Mouse (Mus musculus): Measurements from ENCODE around the gene Ms4a15. TPM values are rescaled to one million over a fixed set of nuclear protein-coding genes. Genes with fewer than 3 reads are reported as not detected.
A peak's percentile ranks its signal among the peaks of the same experiment; 100 is the strongest.

Gene Ms4a15
- total RNA-seq (2021): not detected
- long read RNA-seq, experiment 1: 0 reads
- long read RNA-seq, experiment 2: 0 reads

GRCm38 (mm10) chr19:10993150-10993549 is at the start of gene Ms4a15:
Ms4a15 (minus strand) TSS chr19:10993250.
- no peak for DNase-seq

- DNase-seq: no peak
These were observed 44.5 kb upstream of the Ms4a15 start for GRCm38 (mm10) chr19:11037570-11037969.

GRCm38 (mm10) chr19:11022382-11022781 is 29.3 kb upstream of the Ms4a15 start:
- DNase-seq: no peak

- DNase-seq: no peak
These were observed 24.8 kb upstream of the Ms4a15 start, which contains the start of gene Ms4a18 for GRCm38 (mm10) chr19:11017891-11018290. Ms4a18 (minus strand) TSS chr19:11018031.

GRCm38 (mm10) chr19:11017251-11017650 is 24.2 kb upstream of the Ms4a15 start:
- no peak for DNase-seq

- no peak for DNase-seq
These were observed 22.9 kb upstream of the Ms4a15 start for GRCm38 (mm10) chr19:11015998-11016397.

GRCm38 (mm10) chr19:11015468-11015867 is 22.4 kb upstream of the Ms4a15 start:
- no peak for DNase-seq

GRCm38 (mm10) chr19:10991911-10992310 is 1.1 kb downstream of the Ms4a15 start:
- DNase-seq: no peak

GRCm38 (mm10) chr19:10990751-10991150 is 2.3 kb downstream of the Ms4a15 start:
- DNase-seq: no peak

GRCm38 (mm10) chr19:10988563-10988962 is 4.5 kb downstream of the Ms4a15 start:
- DNase-seq: no peak

- no peak for DNase-seq
These were observed 7.2 kb downstream of the Ms4a15 start for GRCm38 (mm10) chr19:10985889-10986288.

GRCm38 (mm10) chr19:10984551-10984950 is 8.5 kb downstream of the Ms4a15 start:
- DNase-seq: no peak

- peak; percentile 70 for DNase-seq
These were observed 9.9 kb downstream of the Ms4a15 start for GRCm38 (mm10) chr19:10983146-10983545.

- no peak for DNase-seq
These were observed 12.8 kb downstream of the Ms4a15 start for GRCm38 (mm10) chr19:10980210-10980609.

GRCm38 (mm10) chr19:10979184-10980168 is 13.6 kb downstream of the Ms4a15 start:
- DNase-seq: peak; percentile 81

GRCm38 (mm10) chr19:10976318-10976717 is 16.7 kb downstream of the Ms4a15 start:
- DNase-seq: no peak

GRCm38 (mm10) chr19:10975187-10975586 is 17.9 kb downstream of the Ms4a15 start:
- no peak for DNase-seq

GRCm38 (mm10) chr19:10974238-10974865 is 18.7 kb downstream of the Ms4a15 start, which contains the start of gene Ms4a10:
Ms4a10 (minus strand) TSS chr19:10974670.
- no peak for DNase-seq

GRCm38 (mm10) chr19:10973187-10973586 is 19.9 kb downstream of the Ms4a15 start:
- no peak for DNase-seq

GRCm38 (mm10) chr19:10972660-10973059 is 20.4 kb downstream of the Ms4a15 start:
- DNase-seq: no peak

- no peak for DNase-seq
These were observed 22.6 kb downstream of the Ms4a15 start for GRCm38 (mm10) chr19:10970457-10970856.

- DNase-seq: peak; percentile 82
These were observed 24.5 kb downstream of the Ms4a15 start for GRCm38 (mm10) chr19:10968578-10968977.

GRCm38 (mm10) chr19:10965721-10966120 is 27.3 kb downstream of the Ms4a15 start:
- peak; percentile 43 for DNase-seq
